Mouse (Mus musculus): Measurements from ENCODE around the gene Ptbp3. TPM values are rescaled to one million over a fixed set of nuclear protein-coding genes. Genes with fewer than 3 reads are reported as not detected.
A peak's percentile ranks its signal among the peaks of the same experiment; 100 is the strongest.

Gene Ptbp3
- total and polyA plus RNA-seq, 3 experiments = 78.8 to 315 (median 121) TPM

GRCm38 (mm10) chr4:59549977-59550560 lies 905 bp upstream of the Ptbp3 start:
- H3K36me3 ChIP-seq (ENCODE audit: control insufficient read depth in 1 of 2, insufficient read depth in 2 of 2, low read length in 2 of 2) = peaks cover 0 to 10% of the 10 kb centered on the region in 2 experiments; a peak in 2 of 4 replicates
- peaks cover 6% of the 10 kb centered on the region in 2 experiments; a peak in 3 of 4 replicates for H3K4me1 ChIP-seq (ENCODE audit: control insufficient read depth in 1 of 2, insufficient read depth in 2 of 2, low read length in 2 of 2)
- peak overlapping the region; percentile 99 for H3K9ac ChIP-seq (ENCODE audit: control insufficient read depth, low read depth, low read length, poor library complexity, severe bottlenecking)
- H3K27ac ChIP-seq (ENCODE audit: control insufficient read depth, low read depth, low read length) = peak overlapping the region; percentile 70
- peak; percentile 61 for DNase-seq (ENCODE audit: low read depth, low spot score)
- no peaks in the 10 kb centered on the region for H3K9me3 ChIP-seq (replicated peaks; ENCODE audit: insufficient read depth, low read length)
- peaks cover 35% of the 10 kb centered on the region for H3K79me2 ChIP-seq (ENCODE audit: control insufficient read depth, insufficient read depth, low read length, poor library complexity)
- TF ChIP-seq SIN3A (IDR thresholded peaks at IDR 0.05; ENCODE audit: low read length) (peak; percentile 50; the same call in 1 of the 2 replicates), HCFC1 (IDR thresholded peaks at IDR 0.05; ENCODE audit: low read depth, low read length) (no peak), CHD2 (IDR thresholded peaks at IDR 0.05; ENCODE audit: low read length) (no peak), POLR2AphosphoS5 (IDR thresholded peaks at IDR 0.05; ENCODE audit: borderline replicate concordance, low read depth, low read length) (no peak), POLR2AphosphoS2 (IDR thresholded peaks at IDR 0.05; ENCODE audit: low read length) (no peak), MXI1 (IDR thresholded peaks at IDR 0.05; ENCODE audit: low read depth, low read length) (peak; percentile 54; the same call in 1 of the 2 replicates), USF1 (IDR thresholded peaks at IDR 0.05; ENCODE audit: low read depth, low read length) (no peak), UBTF (IDR thresholded peaks at IDR 0.05; ENCODE audit: borderline replicate concordance, insufficient read depth, low read depth, low read length) (no peak), GATA1 (IDR thresholded peaks at IDR 0.05; ENCODE audit: low read depth, low read length) (no peak), MYC (IDR thresholded peaks at IDR 0.05; ENCODE audit: low read depth, low read length) (0 out of 2 replicates have a peak, but pooled peaks have one; percentile 23), ETS1 (IDR thresholded peaks at IDR 0.05; ENCODE audit: low read depth, low read length) (peak; percentile 12; the same call in 1 of the 2 replicates), MYB (IDR thresholded peaks at IDR 0.05; ENCODE audit: low read depth, low read length) (no peak), ZNF384 (IDR thresholded peaks at IDR 0.05; ENCODE audit: low read depth, low read length) (peak; percentile 94), ZMIZ1 (IDR thresholded peaks at IDR 0.05; ENCODE audit: low read depth, low read length) (0 out of 2 replicates have a peak, but pooled peaks have one; percentile 11), CHD1 (IDR thresholded peaks at IDR 0.05; ENCODE audit: low read depth, low read length) (no peak; the same call in 1 of the 2 replicates), NRF1 (IDR thresholded peaks at IDR 0.05; ENCODE audit: insufficient read depth, low read depth, low read length, poor library complexity, severe bottlenecking) (no peak), BHLHE40 (IDR thresholded peaks at IDR 0.05; ENCODE audit: borderline replicate concordance, low read depth, low read length) (no peak), TAL1 (IDR thresholded peaks at IDR 0.05; ENCODE audit: low read length) (no peak), RCOR1 (IDR thresholded peaks at IDR 0.05; ENCODE audit: low read depth, low read length) (peak; percentile 43; the same call in 1 of the 2 replicates), NELFE (IDR thresholded peaks at IDR 0.05; ENCODE audit: low read depth, low read length) (no peak), POLR2A (IDR thresholded peaks at IDR 0.05; ENCODE audit: control insufficient read depth in 1 of 2, insufficient read depth in 1 of 2, low read depth in 1 of 2, low read length in 2 of 2, poor library complexity in 1 of 2) (no peak)
- H3K4me3 ChIP-seq (ENCODE audit: control insufficient read depth in 1 of 2, insufficient read depth in 1 of 2, low read depth in 2 of 2, low read length in 2 of 2) = peak overlapping the region; percentile 68 to 81
- H3K27me3 ChIP-seq (ENCODE audit: control insufficient read depth in 1 of 2, insufficient read depth in 2 of 2, low read length in 2 of 2) = no peaks in the 10 kb centered on the region
